In genomic region chr15:79139640-79140039, GRCm38 (mm10) we compare ENCODE assay signal across 11 mouse cellular contexts. TPM values are rescaled to one million over a fixed set of nuclear protein-coding genes. Genes with fewer than 3 reads are reported as not detected.
DNase-seq lines count a peak whose midpoint lies in the region; ATAC-seq and TF ChIP-seq lines count a peak whose summit lies in the region.
"Had no signal": no experiment of that assay in that cellular context is flagged by ENCODE, and none has a peak within 500 bp of the region (broad histone marks: within the 10 kb centered on the region; RNA-seq: fewer than 3 reads in every experiment).

No protein-coding gene starts in this region.

- DNase-seq in liver, embryonic 14.5 days (ENCODE audit: low read depth in 3 of 3, low spot score in 3 of 3): peak in 1 of 3 experiments; percentile 9
- no peak for DNase-seq in liver, embryonic 11.5 days (ENCODE audit: low spot score)
- DNase-seq in 3T3-L1 (ENCODE audit: low read depth, low spot score): peak; percentile 50
- peak; percentile 34 for DNase-seq in A20 (ENCODE audit: low read depth, low spot score)
- peak; percentile 59 for DNase-seq in ZHBTc4 (ENCODE audit: low read depth, low spot score)
- no peak for DNase-seq in Muller cell, postnatal 12 days (ENCODE audit: inconsistent ontology term)
- DNase-seq in right cerebral cortex, postnatal 4 days: no peak
- DNase-seq: heart, postnatal 10 days; kidney, adult 18-20 months; layer of hippocampus, postnatal 36 days had no signal

- H3K4me3 ChIP-seq in liver, embryonic 14.5 days (ENCODE audit: insufficient read depth in 1 of 2, low read depth in 2 of 2, low read length in 2 of 2): no peak overlapping the region
- H3K4me3 ChIP-seq in liver, embryonic 11.5 days (ENCODE audit: low read depth, low read length): no peak overlapping the region
- H3K4me3 ChIP-seq: liver, embryonic 15.5 days had no signal

- no peak overlapping the region for H3K9ac ChIP-seq in liver, embryonic 14.5 days (replicated peaks)
- H3K9ac ChIP-seq in liver, embryonic 11.5 days (ENCODE audit: low read depth, low read length): no peak overlapping the region
- H3K9ac ChIP-seq: liver, embryonic 15.5 days had no signal

- peaks cover 5 to 11% of the 10 kb centered on the region in 2 experiments; a peak in 2 of 4 replicates for H3K4me1 ChIP-seq in liver, embryonic 14.5 days (replicated peaks; ENCODE audit: control insufficient read depth in 2 of 2, insufficient read depth in 2 of 2, low read length in 1 of 2)
- H3K4me1 ChIP-seq in liver, embryonic 11.5 days (replicated peaks; ENCODE audit: control insufficient read depth, insufficient read depth, low read length): peaks cover 10% of the 10 kb centered on the region

- no peaks in the 10 kb centered on the region for H3K9me3 ChIP-seq in liver, embryonic 14.5 days (ENCODE audit: control insufficient read depth, low read length)
- no peaks in the 10 kb centered on the region for H3K9me3 ChIP-seq in liver, embryonic 11.5 days (ENCODE audit: control insufficient read depth, low read length)
- H3K9me3 ChIP-seq: liver, embryonic 15.5 days had no signal

- no peaks in the 10 kb centered on the region; the same call in 1 of the 2 replicates for H3K36me3 ChIP-seq in liver, embryonic 14.5 days (replicated peaks; ENCODE audit: control insufficient read depth, insufficient read depth, low read depth)
- H3K36me3 ChIP-seq in liver, embryonic 11.5 days (ENCODE audit: control insufficient read depth, insufficient read depth, low read length): peaks cover 1% of the 10 kb centered on the region

- no peak overlapping the region for H3K4me2 ChIP-seq in liver, embryonic 14.5 days (ENCODE audit: low read depth)
- no peak overlapping the region for H3K4me2 ChIP-seq in liver, embryonic 11.5 days

- TF ChIP-seq CTCF in liver, embryonic 14.5 days (IDR thresholded peaks at IDR 0.05; ENCODE audit: low read depth): peak; percentile 75

- no peak for ATAC-seq in liver, embryonic 14.5 days (ENCODE audit: insufficient read depth)
- ATAC-seq in liver, embryonic 11.5 days (replicated peaks; ENCODE audit: low FRiP score): no peak

- no peak overlapping the region for H3K27ac ChIP-seq in liver, embryonic 14.5 days
- H3K27ac ChIP-seq in liver, embryonic 11.5 days (ENCODE audit: low read depth, low read length): no peak overlapping the region
- H3K27ac ChIP-seq: liver, embryonic 15.5 days had no signal

- 48% methylated on average over 10 of the region's 10 CpGs for WGBS in liver, embryonic 14.5 days (ENCODE audit: insufficient replicate concordance)
- 51% methylated on average over 10 of the region's 10 CpGs for WGBS in liver, embryonic 11.5 days

- peaks cover 2% of the 10 kb centered on the region for H3K27me3 ChIP-seq in liver, embryonic 14.5 days (ENCODE audit: control insufficient read depth, insufficient read depth, low read length)
- H3K27me3 ChIP-seq in liver, embryonic 11.5 days (replicated peaks; ENCODE audit: control insufficient read depth, insufficient read depth, low read length): no peaks in the 10 kb centered on the region

- TF ChIP-seq EP300 in liver, embryonic 14.5 days (IDR thresholded peaks at IDR 0.05; ENCODE audit: low read depth): no peak

RNA-seq across cellular contexts. Expression of gene Polr2f, which starts 1.2 kb away (rescaled TPM):
- 53.9 and 112 TPM in 2 replicates for polyA plus RNA-seq in liver, embryonic 14.5 days (2012; rRNA removed)
- 181 and 183 TPM in 2 replicates for polyA plus RNA-seq in liver, embryonic 14.5 days (2014; fragmentation: Nextera tagmentation; extraction: Ambion mirVana)
- 432 and 463 TPM in 2 replicates for polyA plus RNA-seq in liver, embryonic 11.5 days (2014; fragmentation: Nextera tagmentation; extraction: Ambion mirVana)

RNA-seq across cellular contexts. Expression of gene 1700088E04Rik, which starts 1.4 kb away (rescaled TPM):
- 0.19 and 0.46 TPM in 2 replicates for polyA plus RNA-seq in liver, embryonic 14.5 days (2012; rRNA removed)
- polyA plus RNA-seq in liver, embryonic 14.5 days (2014; fragmentation: Nextera tagmentation; extraction: Ambion mirVana): 0.52 and 0.93 TPM in 2 replicates
- 1.8 and 2.2 TPM in 2 replicates for polyA plus RNA-seq in liver, embryonic 11.5 days (2014; fragmentation: Nextera tagmentation; extraction: Ambion mirVana)

RNA-seq across cellular contexts. Expression of gene Sox10, which starts 25.4 kb away (rescaled TPM):
- 0.12 and 0.24 TPM in 2 replicates for polyA plus RNA-seq in liver, embryonic 14.5 days (2012; rRNA removed)
- 0.14 TPM in 1 of 2 replicates, not detected in the other for polyA plus RNA-seq in liver, embryonic 14.5 days (2014; fragmentation: Nextera tagmentation; extraction: Ambion mirVana)
- 0.81 and 0.84 TPM in 2 replicates for polyA plus RNA-seq in liver, embryonic 11.5 days (2014; fragmentation: Nextera tagmentation; extraction: Ambion mirVana)

RNA-seq across cellular contexts. Expression of gene Micall1, which starts 30.9 kb away (rescaled TPM):
- polyA plus RNA-seq in liver, embryonic 14.5 days (2012; rRNA removed): 1.6 and 1.7 TPM in 2 replicates
- polyA plus RNA-seq in liver, embryonic 14.5 days (2014; fragmentation: Nextera tagmentation; extraction: Ambion mirVana): 0.69 and 0.71 TPM in 2 replicates
- polyA plus RNA-seq in liver, embryonic 11.5 days (2014; fragmentation: Nextera tagmentation; extraction: Ambion mirVana): 4.1 and 5.7 TPM in 2 replicates

Comparison
In these comparisons a context has a peak if more than half of its experiments do, and no peak if none do; other contexts are left out.
1. DNase-seq: peak in 3T3-L1 (single experiment), A20 (single experiment) and ZHBTc4 (single experiment); none in liver, embryonic 11.5 days (single experiment), Muller cell, postnatal 12 days (single experiment) and right cerebral cortex, postnatal 4 days (single experiment).